Mouse (Mus musculus) CH12.LX (cell line): ENCODE data around the gene Rrnad1.

Source experiments
- CTCF ChIP-seq, 2 experiments: IDR thresholded peaks in 1 of 2; conservative IDR thresholded peaks in 1 of 2; 2 replicates each; pipeline ENCODE4 v1.5.1; 2011 to 2012; ENCODE audit warnings: low read depth in 2 of 2, low read length in 2 of 2, improper control_type of control experiment in 1 of 2, inconsistent platforms in 1 of 2, mild to moderate bottlenecking in 1 of 2, moderate library complexity in 1 of 2
- E2F4 ChIP-seq: IDR thresholded peaks from 2 replicates; pipeline ENCODE4 v1.6.1; 2011; ENCODE audit warnings: low read depth, low read length, improper control_type of control experiment; ENCODE audit not compliant: insufficient replicate concordance
- MAX ChIP-seq: IDR thresholded peaks from 2 replicates; pipeline ENCODE4 v1.6.1; 2011; ENCODE audit warnings: low read length, improper control_type of control experiment
- POLR2AphosphoS2 ChIP-seq: IDR thresholded peaks from 2 replicates; pipeline ENCODE4 v1.6.1; 2011; ENCODE audit warnings: low read depth, low read length, improper control_type of control experiment
- SIN3A ChIP-seq: IDR thresholded peaks from 2 replicates; pipeline ENCODE4 v1.6.1; 2012; ENCODE audit warnings: low read length, improper control_type of control experiment, inconsistent platforms
- ZC3H11A ChIP-seq: IDR thresholded peaks from 2 replicates; pipeline ENCODE4 v1.6.1; 2012; ENCODE audit warnings: low read depth, mild to moderate bottlenecking, inconsistent platforms, low read length, improper control_type of control experiment
- ZNF384 ChIP-seq: IDR thresholded peaks from 2 replicates; pipeline ENCODE4 v1.6.1; 2012; ENCODE audit warnings: low read depth, low read length, improper control_type of control experiment, inconsistent platforms

GRCm38 (mm10) chr3:87980085-87980484 lies 49.6 kb upstream of the Rrnad1 start:
- TF ChIP-seq CTCF (conservative IDR thresholded peaks at IDR 0.05 in 1 of 2, IDR thresholded peaks at IDR 0.05 in 1 of 2; ENCODE audit: low read depth in 2 of 2, low read length in 2 of 2) (no peak), MAX (no peak), SIN3A (no peak), ZNF384 (no peak), E2F4 (no peak), POLR2AphosphoS2 (no peak), ZC3H11A (no peak)
